Mouse (Mus musculus) gastrocnemius, adult 2 months (tissue): ENCODE measurements around the gene Cdc123. TPM values are rescaled to one million over a fixed set of nuclear protein-coding genes. Genes with fewer than 3 reads are reported as not detected.

Source experiments
- DNase-seq: peaks from one replicate; pipeline ENCODE4 v3.0.0; 2022
- H3K27ac ChIP-seq: fragments of 200-600 bp; 2 replicates; pipeline ENCODE4 v1.8.1; 2022; ENCODE audit warnings: mild to moderate bottlenecking
- H3K4me3 ChIP-seq: fragments of 200-600 bp; 2 replicates; pipeline ENCODE4 v1.8.1; 2022; ENCODE audit warnings: mild to moderate bottlenecking, moderate library complexity
- CTCF ChIP-seq: fragments of 200-600 bp; IDR thresholded peaks from 2 replicates; pipeline ENCODE4 v1.8.1; 2022; ENCODE audit warnings: antibody characterized with exemption, mild to moderate bottlenecking, moderate library complexity
- intact Hi-C: fragments of 180-260 bp; cut with DNase I; formaldehyde crosslinking; loops from one replicate; pipeline ENCODE4 v1.15.1; 2025
- long read RNA-seq, 2 experiments: library from polyadenylated mRNA; stranded (forward); transcript quantifications; one replicate each; pipeline ENCODE4 v2.0.0; 2021
- total RNA-seq, 2 experiments: library from RNA; stranded (reverse); gene quantifications; 2 replicates each; pipeline ENCODE4 v1.2.3; 2021

Gene Cdc123
- 10 to 100 TPM; 79.2 to 89.7 TPM for total RNA-seq
- long read RNA-seq, experiment 1, transcript Cdc123-201 (13 exons, 1,827 nt) = major isoform, 23 of 27 reads
- long read RNA-seq, experiment 1, partial matches to known transcripts = 1 of 27 reads
- long read RNA-seq, experiment 1, other reads (novel, unspliced or antisense) = 2 of 27 reads
- long read RNA-seq, experiment 2, transcript Cdc123-201 (13 exons, 1,827 nt) = major isoform, 41 of 43 reads
- long read RNA-seq, experiment 2, partial matches to known transcripts = 1 of 43 reads
- long read RNA-seq, experiment 2, other reads (novel, unspliced or antisense) = 1 of 43 reads

- DNase-seq = peak; percentile 90
- H3K27ac ChIP-seq = peak within 1 kb of the TSS; percentile 96
- peak within 1 kb of the TSS; percentile 75 for H3K4me3 ChIP-seq
- intact Hi-C loops = loop anchor here (2.0 to 10.0 kb wide), 2 partner anchors 50 to 100 kb away; partner anchors contain the start of genes Dhtkd1 and Sec61a2
- TF ChIP-seq CTCF = peak; percentile 90
These were observed at the start of gene Cdc123, which contains the start of gene Nudt5 for GRCm38 (mm10) chr2:5844873-5845631. Gene Cdc123, minus strand, starts transcription at chr2:5845164. Gene Nudt5, plus strand, starts transcription at chr2:5845019.

- no peak for TF ChIP-seq CTCF
- DNase-seq = no peak
- Histone ChIP-seq H3K27ac (peak overlapping the region; percentile 96), H3K4me3 (peak overlapping the region; percentile 91)
- intact Hi-C loops = loop anchor here (2.0 kb wide), 2 partner anchors 49 to 55 kb away; partner anchors contain the start of genes Cdc123 and Nudt5
These were observed 49.3 kb upstream of the Cdc123 start for GRCm38 (mm10) chr2:5894296-5894695.

DNA sequence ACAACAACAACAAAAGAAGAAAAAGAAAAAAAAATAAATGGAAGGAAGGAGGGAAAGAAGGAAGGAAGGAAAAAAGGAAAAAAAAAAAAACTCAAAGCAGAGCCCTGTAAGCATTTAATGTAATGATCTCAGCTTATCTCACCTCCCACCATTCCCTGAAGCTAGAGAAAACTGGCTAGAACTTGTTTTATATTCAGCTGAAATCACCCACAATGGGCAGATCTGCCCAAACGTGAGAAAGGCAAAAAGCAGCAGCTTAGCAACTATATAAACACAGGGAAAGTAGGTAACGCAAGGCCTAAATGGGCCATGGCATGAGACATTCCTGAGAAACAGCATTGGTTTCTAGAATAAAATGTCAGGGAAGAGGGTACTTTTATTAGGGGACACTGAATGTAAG is 44.4 kb upstream of the Cdc123 start:
- H3K27ac ChIP-seq = no peak overlapping the region
- intact Hi-C loops = no loop called here
- TF ChIP-seq CTCF = no peak
- DNase-seq = no peak
- no peak overlapping the region for H3K4me3 ChIP-seq

DNA sequence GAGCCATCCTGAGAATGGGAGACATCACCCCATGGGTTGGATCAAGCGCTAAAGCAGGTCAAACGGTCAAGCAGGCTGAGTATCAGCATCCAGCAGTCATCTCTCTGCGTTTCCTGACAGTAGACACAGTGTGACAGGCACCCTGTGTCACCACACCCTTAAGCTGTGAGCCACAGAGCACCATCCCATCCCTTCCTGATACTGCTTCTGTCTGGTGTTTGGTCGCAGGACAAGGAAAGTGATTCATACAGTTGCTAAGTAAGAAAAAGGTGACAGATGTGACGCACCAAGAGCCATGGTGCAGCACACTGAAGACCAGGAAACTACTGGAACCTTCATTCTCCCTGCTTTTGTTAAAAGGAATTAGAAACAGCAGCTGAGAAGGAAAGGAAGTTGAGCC is 43.9 kb upstream of the Cdc123 start:
- no peak overlapping the region for H3K27ac ChIP-seq
- DNase-seq = no peak
- TF ChIP-seq CTCF = no peak
- intact Hi-C loops = no loop called here
- H3K4me3 ChIP-seq = no peak overlapping the region

GRCm38 (mm10) chr2:5877446-5877845 is 32.5 kb upstream of the Cdc123 start:
- no peak for TF ChIP-seq CTCF
- intact Hi-C loops = no loop called here
- no peak overlapping the region for H3K4me3 ChIP-seq
- H3K27ac ChIP-seq = no peak overlapping the region
- DNase-seq = no peak

GRCm38 (mm10) chr2:5869746-5870145 is 24.8 kb upstream of the Cdc123 start:
- Histone ChIP-seq H3K4me3 (no peak overlapping the region), H3K27ac (no peak overlapping the region)
- no peak for TF ChIP-seq CTCF
- no peak for DNase-seq
- intact Hi-C loops = no loop called here

GRCm38 (mm10) chr2:5867681-5868080 is 22.7 kb upstream of the Cdc123 start:
- Histone ChIP-seq H3K27ac (no peak overlapping the region), H3K4me3 (no peak overlapping the region)
- no peak for DNase-seq
- TF ChIP-seq CTCF = no peak
- intact Hi-C loops = no loop called here

- DNase-seq = no peak
- Histone ChIP-seq H3K27ac (no peak within 1 kb of the TSS), H3K4me3 (no peak within 1 kb of the TSS)
- TF ChIP-seq CTCF = no peak
- intact Hi-C loops = no loop called here
These were observed 17.9 kb upstream of the Cdc123 start, which contains the start of gene Gm13199 for GRCm38 (mm10) chr2:5862834-5863233. Gene Gm13199, minus strand, starts transcription at chr2:5862934.

- intact Hi-C loops = no loop called here
- no peak overlapping the region for H3K27ac ChIP-seq
- TF ChIP-seq CTCF = no peak
- no peak overlapping the region for H3K4me3 ChIP-seq
- no peak for DNase-seq
These were observed 6.9 kb upstream of the Cdc123 start for GRCm38 (mm10) chr2:5851866-5852265.

DNA sequence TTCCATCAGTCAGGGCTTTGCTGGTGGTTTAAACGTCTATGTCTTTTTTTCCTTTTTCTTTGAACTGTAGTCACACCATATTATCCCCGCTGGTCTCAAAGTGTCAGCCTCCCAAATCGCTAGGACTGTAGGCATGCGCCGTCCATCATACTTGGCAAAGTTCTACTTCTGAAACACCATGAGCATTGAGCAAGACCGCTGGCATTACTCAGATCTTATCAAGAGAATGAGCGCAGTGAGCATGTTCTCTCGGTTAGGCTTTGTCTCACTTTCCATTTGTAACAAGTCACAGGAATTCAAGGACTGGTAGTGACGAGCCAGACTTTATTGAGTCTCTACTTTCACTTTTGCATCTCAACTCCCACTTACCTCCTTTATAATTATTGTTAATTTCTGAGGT is 6.2 kb upstream of the Cdc123 start:
- H3K27ac ChIP-seq = no peak overlapping the region

GRCm38 (mm10) chr2:5845826-5846225 is 862 bp upstream of the Cdc123 start:
- Histone ChIP-seq H3K27ac (peak overlapping the region; percentile 96), H3K4me3 (peak overlapping the region; percentile 75)
- DNase-seq = no peak
- no peak for TF ChIP-seq CTCF
- intact Hi-C loops = loop anchor here (2.0 to 10.0 kb wide), 2 partner anchors 49 to 99 kb away; partner anchors contain the start of genes Dhtkd1 and Sec61a2

More for the DNA sequence above, 6.2 kb upstream of the Cdc123 start:
- DNase-seq = no peak
- no peak for TF ChIP-seq CTCF
- H3K4me3 ChIP-seq = no peak overlapping the region
- intact Hi-C loops = no loop called here

- DNase-seq = no peak
- intact Hi-C loops = loop anchor here (2.0 to 10.0 kb wide), 2 partner anchors 50 to 100 kb away; partner anchors contain the start of genes Dhtkd1 and Sec61a2
- Histone ChIP-seq H3K27ac (peak overlapping the region; percentile 96), H3K4me3 (peak overlapping the region; percentile 75)
- no peak for TF ChIP-seq CTCF
These were observed 637 bp downstream of the Cdc123 start for GRCm38 (mm10) chr2:5844181-5844872.
